Mouse (Mus musculus): ENCODE measurements around the gene Gper1. TPM values are rescaled to one million over a fixed set of nuclear protein-coding genes. Genes with fewer than 3 reads are reported as not detected.

Gper1 gene
- polyA plus RNA-seq, 1 experiment: 4.4 TPM

DNA sequence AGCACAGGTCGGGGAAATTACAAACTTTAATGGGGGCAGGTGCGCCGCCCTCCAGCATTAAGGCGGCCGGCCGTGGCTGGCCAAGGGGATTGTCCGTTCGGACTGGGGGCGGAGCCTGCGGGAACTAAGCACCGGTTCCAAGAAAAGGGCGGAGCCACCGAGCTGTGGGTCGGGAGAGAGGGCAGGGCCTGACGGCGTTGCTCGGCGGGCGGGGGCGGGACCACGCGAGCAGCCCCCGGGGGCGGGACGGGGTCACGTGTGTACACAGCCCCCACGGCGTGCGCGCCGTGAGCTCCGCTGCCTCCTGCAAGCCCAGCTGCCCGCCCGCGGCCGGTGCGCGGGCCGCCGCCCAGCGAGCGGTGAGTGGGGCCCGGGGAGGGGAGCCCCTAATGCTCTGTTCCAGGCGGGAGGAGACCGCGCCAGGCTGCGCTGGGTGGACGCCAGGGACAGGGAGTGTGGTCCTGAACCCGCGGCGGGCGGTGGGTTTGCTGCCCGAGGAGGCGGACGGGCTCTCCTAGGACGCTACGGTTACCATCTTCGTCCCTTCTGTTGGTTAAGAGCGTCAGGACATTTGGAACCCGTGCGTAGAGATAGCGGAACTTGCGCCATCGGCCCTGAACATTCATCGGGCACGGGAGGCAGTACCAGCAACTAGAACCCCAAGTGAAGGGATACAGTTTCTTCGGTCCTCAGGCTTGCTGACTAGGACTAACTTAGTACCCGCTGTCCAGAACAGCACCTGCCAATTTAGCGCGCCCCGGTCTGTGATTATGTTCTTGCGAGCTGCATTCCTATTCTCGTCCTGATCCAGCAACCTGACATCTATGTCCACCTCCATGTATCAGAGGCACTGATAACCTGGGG is 42.3 kb upstream of the Gper1 start:
- under 1% methylated on average over 56 of the region's 73 CpGs for WGBS
- Histone ChIP-seq H3K27me3 (ENCODE audit: control insufficient read depth, insufficient read depth, low read length) (no peaks in the 10 kb centered on the region), H3K27ac (ENCODE audit: insufficient read depth, low read length) (peak overlapping the region; percentile 35), H3K4me3 (replicated peaks; ENCODE audit: insufficient read depth, low read depth, low read length) (peak overlapping the region; percentile 72), H3K4me1 (ENCODE audit: control insufficient read depth, insufficient read depth, low read length) (peaks cover 15% of the 10 kb centered on the region)
- DNase-seq: peak; percentile 89 to 91
- 0 out of 2 replicates have a peak, but pooled peaks have one; percentile 31 for TF ChIP-seq POLR2A (IDR thresholded peaks at IDR 0.05; ENCODE audit: borderline replicate concordance, insufficient read depth, low read length)
- TF ChIP-seq CTCF (IDR thresholded peaks at IDR 0.05; ENCODE audit: borderline replicate concordance, insufficient read depth, low read depth, low read length): no peak

DNA sequence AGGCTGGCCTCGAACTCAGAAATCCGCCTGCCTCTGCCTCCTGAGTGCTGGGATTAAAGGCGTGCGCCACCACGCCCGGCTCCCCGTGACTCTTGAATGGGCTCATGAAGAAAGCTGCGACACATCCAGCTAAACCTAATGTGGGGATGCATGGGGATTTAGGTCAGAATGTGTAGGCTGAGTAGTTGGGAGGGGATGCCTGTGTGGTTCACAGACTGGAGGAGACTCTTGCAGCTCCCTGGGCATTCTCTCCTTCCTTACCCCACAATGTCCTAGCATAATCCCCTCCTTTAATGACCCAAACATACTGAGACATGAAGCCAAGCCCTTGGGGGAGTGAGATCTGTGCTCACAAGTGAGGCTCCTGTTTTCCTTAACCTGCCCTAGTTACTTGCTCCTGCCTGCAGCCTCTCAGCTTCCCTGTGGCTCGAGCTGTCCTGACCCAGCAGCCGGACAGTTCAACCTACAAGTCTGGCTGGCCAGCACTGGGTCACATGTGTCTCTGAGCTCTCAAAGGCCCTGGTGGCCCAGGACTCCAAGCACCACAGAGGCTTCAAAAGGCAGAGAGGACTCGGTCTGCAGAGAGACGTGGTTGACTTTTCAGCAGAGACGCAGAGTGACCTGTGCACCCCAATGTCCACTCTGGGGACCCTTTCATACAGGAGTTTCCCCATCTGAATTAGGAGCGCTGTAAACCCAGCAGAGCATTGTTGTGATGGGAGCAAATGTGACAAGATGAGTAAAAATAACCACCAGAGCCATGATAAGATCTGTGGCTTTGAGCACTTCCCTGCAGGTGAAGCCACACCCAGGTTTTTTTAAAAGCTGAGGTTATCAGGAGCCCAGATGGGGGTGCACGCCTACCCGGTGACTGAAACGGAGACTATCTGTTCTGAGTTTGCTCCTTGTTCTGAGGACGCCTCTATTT is 41.1 kb upstream of the Gper1 start:
- H3K27me3 ChIP-seq (ENCODE audit: control insufficient read depth, insufficient read depth, low read length): no peaks in the 10 kb centered on the region
- DNase-seq: peak in 1 of 2 experiments; percentile 44
- H3K4me1 ChIP-seq (ENCODE audit: control insufficient read depth, insufficient read depth, low read length): peaks cover 15% of the 10 kb centered on the region
- H3K4me3 ChIP-seq (replicated peaks; ENCODE audit: insufficient read depth, low read depth, low read length): peak overlapping the region; percentile 31
- peak overlapping the region; percentile 55 for H3K27ac ChIP-seq (ENCODE audit: insufficient read depth, low read length)
- WGBS: 77% methylated on average over 18 of the region's 18 CpGs
- TF ChIP-seq POLR2A (IDR thresholded peaks at IDR 0.05; ENCODE audit: borderline replicate concordance, insufficient read depth, low read length): no peak
- TF ChIP-seq CTCF (IDR thresholded peaks at IDR 0.05; ENCODE audit: borderline replicate concordance, insufficient read depth, low read depth, low read length): no peak

DNA sequence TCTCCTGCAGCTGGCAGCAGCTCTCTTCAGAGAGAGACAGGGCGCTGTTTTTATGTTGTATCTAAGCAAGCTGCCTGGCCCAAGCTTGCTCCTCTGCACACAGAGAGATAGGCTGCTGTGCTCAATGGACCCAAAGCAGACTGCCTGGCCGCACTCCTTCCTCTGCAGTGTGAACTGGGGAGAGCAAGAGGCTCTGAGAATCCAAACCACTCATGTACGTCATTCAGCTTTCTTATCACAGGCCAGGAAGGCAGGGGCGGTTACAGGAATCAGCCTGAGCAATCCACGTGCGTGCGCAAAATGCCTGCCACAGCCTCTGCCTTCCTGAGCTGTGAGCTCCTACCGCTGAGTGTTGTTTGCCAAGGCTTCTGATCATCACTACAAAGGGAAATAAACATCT is 40.2 kb upstream of the Gper1 start:
- peaks cover 19% of the 10 kb centered on the region for H3K4me1 ChIP-seq (ENCODE audit: control insufficient read depth, insufficient read depth, low read length)
- 45% methylated on average over 8 of the region's 8 CpGs for WGBS
- 0 out of 2 replicates have a peak overlapping the region, but pooled peaks have one; percentile 15 for H3K27ac ChIP-seq (ENCODE audit: insufficient read depth, low read length)
- peak in 1 of 2 experiments; percentile 33 for DNase-seq
- H3K4me3 ChIP-seq (replicated peaks; ENCODE audit: insufficient read depth, low read depth, low read length): no peak overlapping the region
- no peak for TF ChIP-seq CTCF (IDR thresholded peaks at IDR 0.05; ENCODE audit: borderline replicate concordance, insufficient read depth, low read depth, low read length)
- peak; percentile 25; the same call in 1 of the 2 replicates for TF ChIP-seq POLR2A (IDR thresholded peaks at IDR 0.05; ENCODE audit: borderline replicate concordance, insufficient read depth, low read length)
- H3K27me3 ChIP-seq (ENCODE audit: control insufficient read depth, insufficient read depth, low read length): no peaks in the 10 kb centered on the region

DNA sequence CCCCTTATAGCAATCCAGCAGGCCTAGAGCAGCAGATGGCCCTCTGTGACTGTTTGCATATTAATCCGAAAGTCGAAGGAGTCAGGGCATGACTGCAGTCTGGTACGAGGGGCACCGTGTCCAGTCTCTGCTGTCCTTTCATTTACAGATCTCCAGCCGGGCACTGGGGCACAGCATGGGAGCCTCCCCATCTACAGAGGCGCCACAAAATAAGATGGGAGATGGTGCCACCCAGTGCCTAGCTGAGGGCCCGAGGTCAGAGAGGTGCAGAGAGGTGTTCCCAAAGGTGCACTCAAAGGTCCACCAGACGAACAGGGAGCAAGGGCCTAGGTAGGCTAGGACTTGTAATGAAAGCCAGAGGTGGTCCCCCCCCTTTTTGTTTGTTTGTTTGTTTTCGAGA is 39.7 kb upstream of the Gper1 start:
- WGBS: 53% methylated on average over 9 of the region's 9 CpGs
- Histone ChIP-seq H3K4me1 (ENCODE audit: control insufficient read depth, insufficient read depth, low read length) (peaks cover 23% of the 10 kb centered on the region), H3K27me3 (ENCODE audit: control insufficient read depth, insufficient read depth, low read length) (no peaks in the 10 kb centered on the region), H3K27ac (ENCODE audit: insufficient read depth, low read length) (0 out of 2 replicates have a peak overlapping the region, but pooled peaks have one; percentile 15), H3K4me3 (replicated peaks; ENCODE audit: insufficient read depth, low read depth, low read length) (no peak overlapping the region)
- DNase-seq: no peak
- TF ChIP-seq POLR2A (IDR thresholded peaks at IDR 0.05; ENCODE audit: borderline replicate concordance, insufficient read depth, low read length) (no peak), CTCF (IDR thresholded peaks at IDR 0.05; ENCODE audit: borderline replicate concordance, insufficient read depth, low read depth, low read length) (no peak)

DNA sequence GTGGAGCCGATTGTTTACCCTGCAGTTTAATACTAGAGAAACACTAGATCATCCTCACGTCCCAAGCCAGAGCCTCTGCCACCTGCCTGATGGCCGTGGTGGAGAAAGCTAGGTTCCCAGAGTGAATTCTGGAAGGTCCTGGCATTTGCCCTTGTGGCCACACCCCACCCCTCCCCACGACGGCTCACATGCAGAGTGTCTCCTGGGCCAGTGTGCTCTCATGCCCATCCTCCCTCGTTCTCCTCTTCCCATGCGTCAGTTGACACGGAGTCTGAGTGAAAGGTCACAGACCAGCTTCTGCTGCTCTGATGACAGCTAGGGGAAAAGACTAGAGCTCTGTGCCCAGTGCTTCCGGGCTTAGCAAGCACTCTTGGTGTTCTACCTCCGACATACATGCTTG is 38.4 kb upstream of the Gper1 start:
- H3K27ac ChIP-seq (ENCODE audit: insufficient read depth, low read length): no peak overlapping the region
- 53% methylated on average over 10 of the region's 10 CpGs for WGBS

DNA sequence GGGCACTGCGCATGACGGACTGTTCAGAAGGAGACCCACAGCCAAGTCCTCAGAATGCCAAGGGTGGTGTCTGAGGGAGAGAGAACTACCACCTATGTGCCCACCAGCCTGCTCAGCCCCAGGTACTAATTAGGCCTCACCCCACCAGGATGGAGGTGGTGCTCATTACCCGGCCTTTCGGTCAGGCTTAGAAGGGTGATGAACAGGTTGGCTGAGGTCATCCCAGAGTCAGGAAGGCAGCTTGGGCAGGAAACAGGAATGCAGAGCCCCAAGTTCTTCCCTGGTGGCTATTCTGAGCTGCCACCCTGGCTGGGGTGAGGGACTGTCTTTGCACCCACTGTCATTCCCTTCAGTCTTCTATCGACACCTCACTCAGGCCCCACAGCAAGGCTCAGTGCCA is 36.9 kb upstream of the Gper1 start:
- no peak for DNase-seq
- WGBS: 93% methylated on average over 5 of the region's 5 CpGs
- H3K27me3 ChIP-seq (ENCODE audit: control insufficient read depth, insufficient read depth, low read length): no peaks in the 10 kb centered on the region
- H3K27ac ChIP-seq (ENCODE audit: insufficient read depth, low read length): no peak overlapping the region
- H3K4me1 ChIP-seq (ENCODE audit: control insufficient read depth, insufficient read depth, low read length): peaks cover 37% of the 10 kb centered on the region
- TF ChIP-seq POLR2A (IDR thresholded peaks at IDR 0.05; ENCODE audit: borderline replicate concordance, insufficient read depth, low read length): no peak
- no peak for TF ChIP-seq CTCF (IDR thresholded peaks at IDR 0.05; ENCODE audit: borderline replicate concordance, insufficient read depth, low read depth, low read length)
- H3K4me3 ChIP-seq (replicated peaks; ENCODE audit: insufficient read depth, low read depth, low read length): no peak overlapping the region

More for the DNA sequence above, 38.4 kb upstream of the Gper1 start:
- no peak overlapping the region for H3K4me3 ChIP-seq (replicated peaks; ENCODE audit: insufficient read depth, low read depth, low read length)
- no peak for DNase-seq
- TF ChIP-seq POLR2A (IDR thresholded peaks at IDR 0.05; ENCODE audit: borderline replicate concordance, insufficient read depth, low read length): no peak
- TF ChIP-seq CTCF (IDR thresholded peaks at IDR 0.05; ENCODE audit: borderline replicate concordance, insufficient read depth, low read depth, low read length): no peak
- peaks cover 32% of the 10 kb centered on the region for H3K4me1 ChIP-seq (ENCODE audit: control insufficient read depth, insufficient read depth, low read length)
- no peaks in the 10 kb centered on the region for H3K27me3 ChIP-seq (ENCODE audit: control insufficient read depth, insufficient read depth, low read length)

DNA sequence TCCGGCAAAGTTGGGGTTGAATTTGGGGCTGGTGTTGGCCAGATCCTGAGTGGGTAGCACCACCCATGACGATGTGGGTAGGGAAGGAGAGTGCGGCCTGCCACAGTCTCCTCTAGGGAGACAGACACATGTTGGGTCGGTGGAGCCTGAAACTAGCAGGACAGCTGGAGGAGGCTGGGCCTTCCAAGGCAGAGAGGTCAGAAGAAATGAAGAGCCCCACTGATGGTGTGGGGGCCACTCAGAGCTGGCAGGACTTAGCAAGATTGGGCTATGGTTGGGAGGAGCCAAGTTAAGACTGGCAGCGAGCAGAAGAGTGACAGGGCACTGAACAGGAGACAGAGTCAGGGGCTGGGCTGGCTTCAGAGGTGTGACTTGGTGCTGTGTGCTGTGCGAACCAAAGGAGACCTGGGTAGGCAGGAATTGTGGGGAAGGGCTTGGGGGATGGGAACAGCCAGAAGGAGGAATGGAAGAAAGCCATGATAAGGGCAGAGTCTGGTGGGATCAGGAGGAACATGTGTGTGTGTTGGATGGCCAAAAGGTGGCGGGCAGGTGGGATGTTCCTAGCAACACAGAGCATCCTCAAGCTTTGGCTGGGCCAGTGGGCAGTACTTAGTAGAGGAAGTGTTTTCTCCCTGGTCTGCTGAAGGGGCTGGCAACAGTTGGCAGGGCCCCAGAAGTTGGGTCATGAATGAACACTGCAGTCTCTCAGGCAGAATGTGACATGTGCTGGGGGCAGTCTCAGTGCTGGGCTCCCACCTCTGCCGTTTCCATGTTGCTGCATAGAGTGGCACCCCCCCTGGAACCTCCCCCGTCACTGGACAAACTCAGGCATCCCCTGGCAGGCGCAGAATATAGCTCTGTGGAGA is 35.4 kb upstream of the Gper1 start:
- H3K4me3 ChIP-seq (replicated peaks; ENCODE audit: insufficient read depth, low read depth, low read length): no peak overlapping the region
- TF ChIP-seq CTCF (IDR thresholded peaks at IDR 0.05; ENCODE audit: borderline replicate concordance, insufficient read depth, low read depth, low read length) (no peak), POLR2A (IDR thresholded peaks at IDR 0.05; ENCODE audit: borderline replicate concordance, insufficient read depth, low read length) (no peak)
- H3K27ac ChIP-seq (ENCODE audit: insufficient read depth, low read length): peak overlapping the region; percentile 35; the same call in 1 of the 2 replicates
- no peaks in the 10 kb centered on the region for H3K27me3 ChIP-seq (ENCODE audit: control insufficient read depth, insufficient read depth, low read length)
- 66% methylated on average over 10 of the region's 10 CpGs for WGBS
- peaks cover 40% of the 10 kb centered on the region for H3K4me1 ChIP-seq (ENCODE audit: control insufficient read depth, insufficient read depth, low read length)
- no peak for DNase-seq
